Mouse (Mus musculus): Measurements from ENCODE around the gene Zfp385b. TPM values are rescaled to one million over a fixed set of nuclear protein-coding genes. Genes with fewer than 3 reads are reported as not detected.
"Not testable (repeated sequence)": the region's sequence is repeated elsewhere in the genome, so short reads cannot be mapped to it uniquely, and the experiment has no call there.

The Zfp385b gene
- total RNA-seq, 1 experiment from 2014 or later = 1.9 TPM

- peak; percentile 76 for DNase-seq
Observed at GRCm38 (mm10) chr2:77456602-77457001, 362.8 kb downstream of the Zfp385b start.

- DNase-seq = peak; percentile 15
Observed at GRCm38 (mm10) chr2:77454341-77454937, 365.0 kb downstream of the Zfp385b start.

- peak; percentile 35 for DNase-seq
Observed at GRCm38 (mm10) chr2:77453786-77454185, 365.7 kb downstream of the Zfp385b start.

- DNase-seq = not testable (repeated sequence)
Observed at GRCm38 (mm10) chr2:77450017-77450416, 369.4 kb downstream of the Zfp385b start.

- no peak for DNase-seq
Observed at GRCm38 (mm10) chr2:77448951-77449480, 370.4 kb downstream of the Zfp385b start.

- no peak for DNase-seq
Observed at GRCm38 (mm10) chr2:77444282-77444681, 375.2 kb downstream of the Zfp385b start.

- DNase-seq = no peak
Observed at GRCm38 (mm10) chr2:77440591-77440990, 378.8 kb downstream of the Zfp385b start.

- no peak for DNase-seq
Observed at GRCm38 (mm10) chr2:77436241-77436759, 383.1 kb downstream of the Zfp385b start.

- DNase-seq = no peak
Observed at GRCm38 (mm10) chr2:77419476-77419875, 400.0 kb downstream of the Zfp385b start.

- no peak for DNase-seq
Observed at GRCm38 (mm10) chr2:77418078-77418477, 401.4 kb downstream of the Zfp385b start.

- DNase-seq = no peak
Observed at GRCm38 (mm10) chr2:77412171-77412570, 407.3 kb downstream of the Zfp385b start.

- DNase-seq = no peak
Observed at GRCm38 (mm10) chr2:77411612-77412011, 407.8 kb downstream of the Zfp385b start.

GRCm38 (mm10) chr2:77409521-77410135 lies 409.8 kb downstream of the Zfp385b start:
- DNase-seq = no peak

GRCm38 (mm10) chr2:77408972-77409371 lies 410.5 kb downstream of the Zfp385b start:
- DNase-seq = no peak

GRCm38 (mm10) chr2:77402329-77402728 lies 417.1 kb downstream of the Zfp385b start:
- no peak for DNase-seq

GRCm38 (mm10) chr2:77401438-77402235 lies 417.8 kb downstream of the Zfp385b start:
- DNase-seq = peak; percentile 16

GRCm38 (mm10) chr2:77393881-77394280 lies 425.6 kb downstream of the Zfp385b start:
- no peak for DNase-seq

GRCm38 (mm10) chr2:77388186-77388585 lies 431.3 kb downstream of the Zfp385b start:
- DNase-seq = no peak

GRCm38 (mm10) chr2:77386515-77386914 lies 432.9 kb downstream of the Zfp385b start:
- peak; percentile 85 for DNase-seq

GRCm38 (mm10) chr2:77382766-77383165 lies 436.7 kb downstream of the Zfp385b start:
- DNase-seq = peak; percentile 35

- no peak for DNase-seq
Observed at GRCm38 (mm10) chr2:77379907-77380306, 439.5 kb downstream of the Zfp385b start.

- DNase-seq = no peak
Observed at GRCm38 (mm10) chr2:77379332-77379731, 440.1 kb downstream of the Zfp385b start.

GRCm38 (mm10) chr2:77376823-77377222 lies 442.6 kb downstream of the Zfp385b start:
- DNase-seq = no peak
